Mouse (Mus musculus): ENCODE results near the gene Cd22. TPM values are rescaled to one million over a fixed set of nuclear protein-coding genes. Genes with fewer than 3 reads are reported as not detected.
"Not testable (repeated sequence)": the region's sequence is repeated elsewhere in the genome, so short reads cannot be mapped to it uniquely, and the experiment has no call there.

The Cd22 gene
- polyA plus RNA-seq, 1 experiment: 0.15 TPM

DNA sequence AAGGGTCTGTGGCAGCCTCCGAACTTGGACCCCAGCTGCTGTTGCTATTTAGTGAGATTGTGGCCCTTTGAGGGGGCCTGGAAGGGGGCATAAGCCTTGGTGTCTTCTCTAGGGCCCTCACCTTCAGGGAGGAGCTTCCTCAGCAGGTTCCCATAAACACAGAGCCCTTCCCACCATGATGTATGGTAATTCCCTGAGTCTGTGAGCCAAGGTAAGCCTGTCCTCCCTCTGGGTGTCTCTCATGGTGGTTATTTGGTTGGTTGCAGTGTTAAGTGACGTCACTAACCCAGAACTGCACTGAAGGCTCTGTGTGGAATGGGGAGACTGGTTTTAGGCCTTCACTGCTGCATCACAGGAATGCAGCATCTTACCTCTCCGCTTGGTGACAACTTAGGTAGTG, 50.7 kb downstream of the Cd22 start:
- Histone ChIP-seq H3K4me3 (ENCODE audit: insufficient read depth, low read length) (no peak overlapping the region), H3K4me1 (ENCODE audit: control insufficient read depth, insufficient read depth, low read length) (no peaks in the 10 kb centered on the region), H3K27ac (ENCODE audit: insufficient read depth, low read length) (no peak overlapping the region)
- TF ChIP-seq CTCF (IDR thresholded peaks at IDR 0.05; ENCODE audit: extremely low read depth, insufficient read depth, low read length) (no peak), POLR2A (IDR thresholded peaks at IDR 0.05; ENCODE audit: extremely low read depth, insufficient read depth, low read length) (no peak)

DNA sequence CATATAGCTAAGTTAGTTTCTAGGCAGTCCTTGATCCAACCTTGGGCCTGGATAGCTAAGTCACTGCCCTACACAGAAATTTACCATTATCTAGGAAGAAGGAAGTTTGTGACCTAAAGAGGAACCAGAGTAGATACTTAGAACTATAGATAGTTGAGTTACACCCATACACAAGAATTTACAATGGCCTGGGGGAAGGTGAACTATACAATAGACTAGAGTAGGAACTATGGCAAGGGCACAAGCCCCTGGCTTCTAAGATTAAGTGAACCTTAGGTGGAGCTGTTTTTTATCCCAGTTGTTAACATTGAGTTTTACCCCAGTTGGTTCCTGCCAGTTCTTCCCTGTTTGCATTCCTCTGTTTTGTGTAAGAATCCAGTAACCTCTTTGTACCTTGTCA, 51.3 kb downstream of the Cd22 start:
- not testable (repeated sequence) for H3K4me3 ChIP-seq (ENCODE audit: insufficient read depth, low read length); H3K27ac ChIP-seq (ENCODE audit: insufficient read depth, low read length); H3K4me1 ChIP-seq (ENCODE audit: control insufficient read depth, insufficient read depth, low read length)

GRCm38 (mm10) chr7:30826660-30827059, 53.5 kb downstream of the Cd22 start:
- Histone ChIP-seq H3K27ac (ENCODE audit: insufficient read depth, low read length) (no peak overlapping the region), H3K4me1 (ENCODE audit: control insufficient read depth, insufficient read depth, low read length) (no peaks in the 10 kb centered on the region), H3K4me3 (ENCODE audit: insufficient read depth, low read length) (no peak overlapping the region)
- TF ChIP-seq POLR2A (IDR thresholded peaks at IDR 0.05; ENCODE audit: extremely low read depth, insufficient read depth, low read length): no peak
- no peak for TF ChIP-seq CTCF (IDR thresholded peaks at IDR 0.05; ENCODE audit: extremely low read depth, insufficient read depth, low read length)

DNA sequence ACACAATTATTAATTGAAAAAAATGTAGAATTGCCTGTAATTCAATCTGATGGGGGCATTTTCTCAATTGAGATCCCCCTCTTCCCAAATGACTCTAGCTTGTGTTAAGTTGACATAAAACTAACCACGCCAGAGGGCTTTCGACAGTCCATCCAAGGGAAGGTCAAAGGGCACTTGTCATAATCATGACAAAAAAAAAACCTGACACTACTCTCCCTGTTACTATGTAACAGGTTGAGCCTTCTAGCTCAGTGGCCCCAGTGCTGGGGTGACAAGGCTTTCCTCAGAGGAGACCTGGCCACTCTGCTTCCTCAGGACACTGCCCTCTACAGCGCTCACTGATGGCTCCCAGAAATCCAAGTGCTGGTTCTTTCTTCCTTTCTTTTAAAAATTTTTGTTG, 55.8 kb downstream of the Cd22 start:
- no peak for TF ChIP-seq CTCF (IDR thresholded peaks at IDR 0.05; ENCODE audit: extremely low read depth, insufficient read depth, low read length)
- TF ChIP-seq POLR2A (IDR thresholded peaks at IDR 0.05; ENCODE audit: extremely low read depth, insufficient read depth, low read length): no peak
- no peak overlapping the region for H3K27ac ChIP-seq (ENCODE audit: insufficient read depth, low read length)
- no peaks in the 10 kb centered on the region for H3K4me1 ChIP-seq (ENCODE audit: control insufficient read depth, insufficient read depth, low read length)
- H3K4me3 ChIP-seq (ENCODE audit: insufficient read depth, low read length): no peak overlapping the region

DNA sequence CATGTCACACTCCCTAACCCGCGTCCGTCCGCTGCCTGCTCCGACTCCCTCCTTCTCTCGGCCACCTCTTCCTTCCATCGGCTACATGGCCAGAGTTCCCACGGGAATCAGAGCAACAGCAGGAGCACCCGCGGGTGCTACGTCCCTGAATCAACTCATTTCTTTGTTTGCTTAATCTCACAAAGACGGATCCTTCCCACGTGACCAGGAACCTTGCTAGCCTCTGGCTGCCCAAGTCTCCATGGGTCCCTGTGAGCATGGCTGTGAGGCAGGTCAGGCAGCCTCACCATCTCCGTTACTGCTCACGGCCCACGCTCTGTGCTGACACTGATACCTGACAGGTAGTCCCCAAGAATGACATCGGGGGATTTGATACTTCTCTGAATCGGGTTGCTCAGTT, 56.5 kb downstream of the Cd22 start, which contains the start of gene Ffar2:
TSS of gene Ffar2 (minus strand) at position 101 of the 400 bp plus-strand sequence.
- Histone ChIP-seq H3K4me3 (ENCODE audit: insufficient read depth, low read length) (no peak within 1 kb of the TSS), H3K27ac (ENCODE audit: insufficient read depth, low read length) (no peak within 1 kb of the TSS), H3K4me1 (ENCODE audit: control insufficient read depth, insufficient read depth, low read length) (no peaks in the 10 kb centered on the region)
- TF ChIP-seq POLR2A (IDR thresholded peaks at IDR 0.05; ENCODE audit: extremely low read depth, insufficient read depth, low read length): no peak
- TF ChIP-seq CTCF (IDR thresholded peaks at IDR 0.05; ENCODE audit: extremely low read depth, insufficient read depth, low read length): no peak

GRCm38 (mm10) chr7:30821532-30821931, 58.6 kb downstream of the Cd22 start:
- Histone ChIP-seq H3K4me1 (ENCODE audit: control insufficient read depth, insufficient read depth, low read length) (no peaks in the 10 kb centered on the region), H3K4me3 (ENCODE audit: insufficient read depth, low read length) (no peak overlapping the region), H3K27ac (ENCODE audit: insufficient read depth, low read length) (no peak overlapping the region)
- TF ChIP-seq POLR2A (IDR thresholded peaks at IDR 0.05; ENCODE audit: extremely low read depth, insufficient read depth, low read length): no peak
- no peak for TF ChIP-seq CTCF (IDR thresholded peaks at IDR 0.05; ENCODE audit: extremely low read depth, insufficient read depth, low read length)

DNA sequence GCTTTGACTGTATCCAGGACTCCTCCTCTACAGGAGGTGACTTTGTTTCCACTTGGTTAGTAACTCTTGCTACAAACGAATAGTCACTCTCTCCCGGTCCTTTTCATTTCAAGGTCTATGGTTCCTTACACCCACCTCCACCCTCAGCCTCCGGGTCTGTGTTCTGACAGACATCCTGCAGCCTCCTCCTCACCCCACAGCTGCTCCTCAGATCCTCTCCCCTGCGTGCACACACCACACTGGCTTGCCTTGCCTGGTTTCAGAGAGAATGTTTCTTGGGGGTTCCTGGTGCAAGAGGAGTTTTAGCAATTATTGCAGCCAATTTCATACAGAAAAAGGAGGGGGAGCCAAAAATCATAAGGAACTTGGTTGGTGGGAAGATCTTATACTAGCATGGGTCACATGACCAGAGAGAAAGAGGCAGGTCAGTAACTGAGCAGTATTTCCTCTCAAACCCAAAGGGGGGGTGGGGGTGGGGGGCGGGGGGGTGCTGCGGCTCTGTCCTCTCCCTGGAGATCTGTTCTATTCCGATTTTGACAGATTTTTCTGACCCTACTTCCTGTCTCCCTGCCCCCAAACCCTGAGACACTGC, 59.2 kb downstream of the Cd22 start:
- Histone ChIP-seq H3K4me3 (ENCODE audit: insufficient read depth, low read length) (no peak overlapping the region), H3K27ac (ENCODE audit: insufficient read depth, low read length) (no peak overlapping the region), H3K4me1 (ENCODE audit: control insufficient read depth, insufficient read depth, low read length) (no peaks in the 10 kb centered on the region)
- TF ChIP-seq CTCF (IDR thresholded peaks at IDR 0.05; ENCODE audit: extremely low read depth, insufficient read depth, low read length) (no peak), POLR2A (IDR thresholded peaks at IDR 0.05; ENCODE audit: extremely low read depth, insufficient read depth, low read length) (no peak)

DNA sequence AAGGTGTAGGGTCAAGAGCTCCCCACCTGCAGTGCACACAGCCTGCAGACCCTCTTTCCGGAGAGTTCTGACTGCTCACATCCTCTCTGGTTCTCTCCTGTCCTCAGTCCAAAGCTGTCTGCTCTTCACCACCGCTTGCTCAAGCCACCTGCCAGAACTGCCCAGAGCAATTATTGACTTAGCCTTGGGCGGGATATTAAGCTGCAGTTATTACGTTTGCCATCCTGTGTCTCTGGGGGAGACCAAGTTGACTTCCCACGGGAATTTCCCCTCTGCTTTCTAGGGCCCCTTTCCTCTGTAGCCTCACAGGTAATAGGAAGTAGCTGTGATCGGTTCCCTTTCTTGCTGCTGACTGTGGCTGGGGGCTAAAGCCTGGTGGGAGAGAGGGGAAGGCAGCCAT, 60.0 kb downstream of the Cd22 start:
- Histone ChIP-seq H3K4me1 (ENCODE audit: control insufficient read depth, insufficient read depth, low read length) (no peaks in the 10 kb centered on the region), H3K4me3 (ENCODE audit: insufficient read depth, low read length) (no peak overlapping the region), H3K27ac (ENCODE audit: insufficient read depth, low read length) (no peak overlapping the region)
- no peak for TF ChIP-seq POLR2A (IDR thresholded peaks at IDR 0.05; ENCODE audit: extremely low read depth, insufficient read depth, low read length)
- TF ChIP-seq CTCF (IDR thresholded peaks at IDR 0.05; ENCODE audit: extremely low read depth, insufficient read depth, low read length): no peak

Other genes with a start within 250 kb of the Cd22 start
- not detected in 2 replicates for gene Etv2, start 244.5 kb downstream of the Cd22 start, polyA plus RNA-seq (2012; rRNA removed)
- gene Rbm42, start 230.0 kb downstream of the Cd22 start, polyA plus RNA-seq (2012; rRNA removed): 59.7 and 60.1 TPM in 2 replicates
- 7.6 and 9.4 TPM in 2 replicates for gene Haus5, start 215.3 kb downstream of the Cd22 start, polyA plus RNA-seq (2012; rRNA removed)
- not detected in 2 replicates for gene Pmis2, start 208.7 kb downstream of the Cd22 start, polyA plus RNA-seq (2012; rRNA removed)
- not detected in 2 replicates for gene 2200002J24Rik, start 181.4 kb downstream of the Cd22 start, polyA plus RNA-seq (2012; rRNA removed)
- gene Atp4a, start 168.1 kb downstream of the Cd22 start, polyA plus RNA-seq (2012; rRNA removed): 0.73 and 1.0 TPM in 2 replicates
- gene Tmem147, start 150.8 kb downstream of the Cd22 start, polyA plus RNA-seq (2012; rRNA removed): 189 and 190 TPM in 2 replicates
- gene Gapdhs, start 136.7 kb downstream of the Cd22 start, polyA plus RNA-seq (2012; rRNA removed): not detected in 2 replicates
- gene Sbsn, start 128.9 kb downstream of the Cd22 start, polyA plus RNA-seq (2012; rRNA removed): 8.4 and 8.6 TPM in 2 replicates
- 3.3 and 9.6 TPM in 2 replicates for gene Dmkn, start 116.6 kb downstream of the Cd22 start, polyA plus RNA-seq (2012; rRNA removed)
- not detected in 2 replicates for gene Krtdap, start 92.4 kb downstream of the Cd22 start, polyA plus RNA-seq (2012; rRNA removed)
- gene Ffar2, start 56.6 kb downstream of the Cd22 start, polyA plus RNA-seq (2012; rRNA removed): 0.09 and 0.38 TPM in 2 replicates
- 0.13 TPM in 1 of 2 replicates, not detected in the other for gene Ffar3, start 24.2 kb downstream of the Cd22 start, polyA plus RNA-seq (2012; rRNA removed)
- 0.02 TPM in 1 of 2 replicates, not detected in the other for gene Ffar1, start 18.8 kb downstream of the Cd22 start, polyA plus RNA-seq (2012; rRNA removed)
- gene Mag, start 34.5 kb upstream of the Cd22 start, polyA plus RNA-seq (2012; rRNA removed): 412 and 613 TPM in 2 replicates
- gene Hamp2, start 44.3 kb upstream of the Cd22 start, polyA plus RNA-seq (2012; rRNA removed): not detected in 2 replicates
- not detected in 2 replicates for gene Hamp, start 63.7 kb upstream of the Cd22 start, polyA plus RNA-seq (2012; rRNA removed)
- gene Usf2, start 76.5 kb upstream of the Cd22 start, polyA plus RNA-seq (2012; rRNA removed): 202 and 241 TPM in 2 replicates
- gene Lsr, start 93.1 kb upstream of the Cd22 start, polyA plus RNA-seq (2012; rRNA removed): 10.2 and 11.3 TPM in 2 replicates
- gene Fam187b, start 93.4 kb upstream of the Cd22 start, polyA plus RNA-seq (2012; rRNA removed): 0.15 and 0.38 TPM in 2 replicates
- gene Fxyd5, start 162.1 kb upstream of the Cd22 start, polyA plus RNA-seq (2012; rRNA removed): 52.7 and 62.8 TPM in 2 replicates
- gene Fxyd7, start 171.1 kb upstream of the Cd22 start, polyA plus RNA-seq (2012; rRNA removed): 378 and 426 TPM in 2 replicates
- gene Fxyd1, start 176.9 kb upstream of the Cd22 start, polyA plus RNA-seq (2012; rRNA removed): 141 and 156 TPM in 2 replicates
- 35.6 and 37.5 TPM in 2 replicates for gene Lgi4, start 179.0 kb upstream of the Cd22 start, polyA plus RNA-seq (2012; rRNA removed)
- 0.59 and 1.0 TPM in 2 replicates for gene Fxyd3, start 196.4 kb upstream of the Cd22 start, polyA plus RNA-seq (2012; rRNA removed)
- gene Hpn, start 234.9 kb upstream of the Cd22 start, polyA plus RNA-seq (2012; rRNA removed): 4.2 and 4.9 TPM in 2 replicates
- gene Scn1b, start 246.7 kb upstream of the Cd22 start, polyA plus RNA-seq (2012; rRNA removed): 1,195 and 1,252 TPM in 2 replicates